Mouse (Mus musculus) left cerebral cortex, postnatal 4 days (tissue): ENCODE data around the gene Hagh. TPM values are rescaled to one million over a fixed set of nuclear protein-coding genes. Genes with fewer than 3 reads are reported as not detected.
A peak's percentile ranks its signal among the peaks of the same experiment; 100 is the strongest.

ENCODE experiments used
- DNase-seq: peaks from one replicate; pipeline ENCODE4 v3.0.0-alpha.2; 2022
- intact Hi-C: fragments of 180-260 bp; cut with DNase I; formaldehyde crosslinking; loops from one replicate; pipeline ENCODE4 v1.15.1; 2025
- total RNA-seq, 2 experiments: library from RNA; stranded (reverse); gene quantifications; 2 replicates each; pipeline ENCODE4 v1.2.3; 2021

The Hagh gene
- total RNA-seq, 2 experiments from 2014 or later = 48.0 to 50.0 TPM

DNA sequence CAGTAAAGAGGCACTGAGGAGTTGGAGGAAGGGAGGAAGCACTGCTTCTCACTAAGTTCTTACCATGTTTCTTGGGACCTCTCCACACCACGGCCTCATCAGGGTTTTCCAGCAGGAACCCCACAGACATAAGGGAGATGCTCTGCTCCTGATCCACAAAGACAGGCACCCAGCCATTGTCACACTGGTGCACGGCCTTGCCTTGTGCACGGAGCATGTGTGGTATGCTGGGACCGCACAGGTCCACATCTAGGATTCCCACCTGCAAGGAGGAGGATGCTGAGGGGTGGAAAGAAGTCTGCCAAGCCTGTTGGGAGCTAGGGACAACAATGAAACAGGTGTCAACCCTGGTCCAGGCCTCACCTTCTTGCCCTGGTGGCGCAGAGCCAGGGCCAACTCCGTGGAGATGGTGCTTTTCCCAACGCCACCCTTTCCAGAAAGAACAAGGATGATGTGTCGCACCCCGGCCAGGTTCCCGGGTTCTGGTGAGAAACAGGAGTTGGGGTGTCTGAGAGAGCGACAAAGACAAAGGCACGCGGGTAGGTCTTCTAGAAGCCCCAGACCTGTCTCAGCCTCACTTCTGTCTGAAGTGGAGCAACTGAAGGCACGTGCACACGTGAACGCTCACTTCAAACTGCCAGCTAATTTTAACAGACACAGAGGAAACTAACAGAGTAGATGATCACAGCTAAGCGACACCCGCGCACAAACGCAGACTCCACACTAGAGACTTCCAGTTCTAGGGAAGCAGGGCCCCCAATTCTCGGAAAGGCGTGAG lies 45.6 kb downstream of the Hagh start:
- DNase-seq = no peak
- intact Hi-C loops = no loop called here

DNA sequence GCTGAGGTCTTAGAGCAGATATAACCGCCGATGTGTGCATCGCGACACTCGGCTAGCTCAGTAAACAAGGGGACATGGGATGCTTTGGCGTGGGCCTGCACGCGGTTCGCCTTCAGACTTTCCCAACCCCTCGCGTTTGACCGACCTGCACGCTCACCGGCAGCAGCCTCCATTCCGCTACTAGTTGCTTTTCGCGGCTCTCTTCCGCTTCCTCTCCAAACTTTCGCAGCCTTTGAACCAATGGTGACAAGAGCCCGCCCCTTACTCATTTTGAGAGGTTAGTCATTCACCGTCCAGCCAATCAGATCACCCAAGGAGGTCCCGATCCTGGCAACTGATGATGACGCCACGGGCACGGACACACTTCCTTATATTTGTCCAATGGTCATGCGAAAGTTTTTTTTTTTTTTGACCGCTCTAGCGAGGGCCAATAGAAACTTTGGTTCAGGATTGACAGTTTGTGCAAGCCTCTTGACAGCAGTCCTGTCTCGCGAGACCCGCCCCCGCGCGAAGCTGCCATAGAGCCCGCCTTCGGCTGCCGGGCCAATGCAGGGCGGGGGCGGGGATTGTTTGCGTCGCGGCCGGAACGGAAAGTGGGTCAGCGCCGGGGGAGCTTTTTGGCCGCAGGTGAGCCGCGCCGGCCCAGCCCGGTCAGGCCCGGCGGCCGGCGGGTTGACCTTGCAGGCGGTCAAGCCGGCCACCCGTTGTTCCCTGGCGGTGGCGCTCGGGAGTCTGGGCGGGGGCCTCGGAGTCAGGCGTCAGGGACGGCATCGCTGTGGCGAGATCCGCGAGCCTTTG lies 46.4 kb downstream of the Hagh start, which contains the start of the genes Nubp2 and Spsb3:
TSS of gene Nubp2 (minus strand) at position 216 of the 798 bp plus-strand sequence.
TSS of gene Spsb3 (plus strand) at position 510 of the 798 bp plus-strand sequence.
- intact Hi-C loops = no loop called here
- peak; percentile 98 for DNase-seq

DNA sequence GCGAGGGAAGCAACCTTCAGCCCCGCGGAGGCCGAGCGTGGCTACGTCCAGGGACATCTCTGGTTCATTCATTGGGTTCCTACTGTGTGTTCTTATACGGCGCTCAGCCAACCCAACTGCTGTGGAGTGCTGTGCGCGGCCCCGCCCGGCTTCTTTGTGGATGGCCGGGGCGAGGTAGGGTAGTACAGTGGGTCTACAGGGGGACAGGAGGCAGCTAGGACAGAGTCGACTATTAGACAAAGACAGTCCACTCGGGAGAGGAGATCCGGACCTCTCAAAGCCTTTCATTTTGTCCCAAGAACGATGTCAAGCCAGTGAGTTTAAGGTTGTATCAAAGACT lies 47.0 kb downstream of the Hagh start:
- DNase-seq = no peak
- intact Hi-C loops = no loop called here

DNA sequence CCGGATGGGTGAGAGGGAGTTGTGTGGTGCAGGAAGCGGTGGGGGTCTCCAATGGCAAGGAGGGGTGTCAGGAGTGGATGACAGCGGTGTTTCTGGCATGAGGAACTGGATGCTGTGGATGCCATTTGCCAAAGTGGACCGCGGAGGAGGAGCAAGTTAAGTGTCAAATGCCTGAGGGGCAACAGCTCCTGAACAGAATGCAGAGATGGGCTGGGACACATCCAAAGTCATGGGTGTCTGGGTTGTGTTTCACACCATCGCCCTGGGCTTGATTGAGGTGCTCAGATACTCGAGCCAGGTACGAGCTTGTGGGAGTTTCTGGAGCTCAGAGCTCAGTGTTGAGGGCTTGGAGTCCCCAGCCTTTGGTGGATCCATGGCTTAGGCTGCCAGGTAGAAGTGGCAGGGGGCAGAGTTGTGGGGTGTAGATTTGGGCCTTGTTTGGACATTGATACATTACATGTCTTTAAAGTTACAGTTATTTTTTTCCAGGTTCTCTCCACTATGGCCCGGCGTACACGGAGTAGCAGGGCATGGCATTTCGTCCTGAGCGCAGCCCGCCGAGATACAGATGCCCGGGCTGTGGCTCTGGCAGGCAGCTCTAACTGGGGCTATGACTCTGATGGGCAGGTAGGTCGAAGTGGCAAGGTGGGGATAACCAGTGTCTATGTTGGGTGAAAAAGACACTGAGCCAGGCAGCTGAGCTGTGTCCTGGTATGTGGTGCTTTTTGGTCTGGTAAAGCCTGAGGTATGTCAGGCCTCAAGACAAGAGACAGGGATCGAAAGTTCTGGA lies 47.5 kb downstream of the Hagh start:
- DNase-seq = no peak
- intact Hi-C loops = no loop called here

DNA sequence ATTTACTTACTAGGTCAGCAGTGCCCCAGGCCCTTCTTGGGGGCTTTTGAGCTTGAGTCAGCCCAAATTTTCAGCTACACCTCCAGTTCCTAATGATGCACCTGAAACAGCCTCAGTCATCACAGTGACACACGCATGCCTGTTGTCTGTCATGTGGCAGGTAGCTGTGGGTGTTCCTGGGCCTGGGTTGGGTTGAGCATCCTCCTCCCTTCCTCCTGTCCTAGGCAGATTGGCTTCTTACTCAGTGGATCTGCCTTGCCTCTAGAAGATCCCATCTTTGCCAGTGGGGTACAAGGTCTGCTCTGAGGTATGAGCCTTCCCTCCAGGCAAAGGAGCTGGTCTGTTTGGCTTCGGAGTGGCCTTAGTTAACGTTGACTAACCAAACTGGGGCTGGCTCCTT lies 48.9 kb downstream of the Hagh start:
- no peak for DNase-seq
- intact Hi-C loops = no loop called here

DNA sequence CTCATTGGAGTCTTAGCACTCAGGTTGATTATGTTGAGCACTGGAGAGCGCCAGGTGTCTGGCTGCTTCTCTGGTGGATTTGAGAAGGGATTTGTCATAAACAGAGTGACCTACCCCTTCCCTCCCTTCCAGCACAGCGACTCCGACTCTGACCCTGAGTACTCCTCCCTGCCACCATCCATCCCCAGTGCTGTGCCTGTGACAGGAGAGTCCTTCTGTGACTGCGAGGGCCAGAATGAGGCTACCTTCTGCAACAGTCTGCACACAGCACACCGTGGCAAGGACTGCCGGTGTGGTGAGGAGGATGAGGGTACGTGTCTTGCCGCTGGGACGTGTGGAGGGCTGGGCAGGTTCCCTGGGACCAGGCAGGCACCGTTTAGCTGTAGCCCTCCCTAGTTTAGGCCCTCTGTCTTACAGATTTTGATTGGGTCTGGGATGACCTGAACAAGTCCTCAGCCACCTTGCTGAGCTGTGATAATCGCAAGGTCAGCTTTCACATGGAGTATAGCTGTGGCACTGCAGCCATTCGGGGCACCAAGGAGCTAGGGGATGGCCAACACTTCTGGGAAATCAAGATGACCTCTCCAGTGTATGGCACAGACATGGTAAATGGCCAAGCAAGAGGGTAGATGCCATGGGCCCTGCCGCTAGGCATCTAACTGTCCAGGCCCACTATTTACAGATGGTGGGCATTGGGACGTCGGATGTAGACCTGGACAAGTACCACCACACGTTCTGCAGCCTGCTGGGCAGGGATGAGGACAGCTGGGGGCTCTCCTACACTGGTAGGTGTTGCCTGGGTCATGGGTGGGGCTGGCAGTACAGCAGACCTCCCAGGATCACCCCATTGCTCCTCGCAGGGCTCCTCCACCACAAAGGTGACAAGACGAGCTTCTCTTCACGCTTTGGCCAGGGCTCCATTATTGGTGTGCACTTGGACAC lies 50.5 kb downstream of the Hagh start:
- intact Hi-C loops = no loop called here
- DNase-seq = no peak

DNA sequence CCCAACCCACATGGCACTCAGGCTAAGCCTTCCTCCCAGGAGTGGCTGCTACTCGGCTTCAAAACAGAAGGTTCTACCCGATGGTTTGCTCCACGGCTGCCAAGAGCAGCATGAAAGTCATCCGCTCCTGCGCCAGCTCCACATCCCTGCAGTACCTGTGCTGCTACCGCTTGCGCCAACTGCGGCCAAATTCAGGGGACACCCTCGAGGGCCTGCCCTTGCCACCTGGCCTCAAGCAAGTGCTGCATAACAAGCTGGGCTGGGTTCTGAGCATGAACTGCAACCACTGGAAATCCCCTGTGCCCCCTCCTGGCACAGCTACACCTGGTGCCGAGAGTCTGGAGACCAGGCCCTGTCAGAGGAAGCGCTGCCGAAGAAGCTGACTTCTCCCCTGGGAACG lies 51.4 kb downstream of the Hagh start:
- no peak for DNase-seq
- intact Hi-C loops = no loop called here

DNA sequence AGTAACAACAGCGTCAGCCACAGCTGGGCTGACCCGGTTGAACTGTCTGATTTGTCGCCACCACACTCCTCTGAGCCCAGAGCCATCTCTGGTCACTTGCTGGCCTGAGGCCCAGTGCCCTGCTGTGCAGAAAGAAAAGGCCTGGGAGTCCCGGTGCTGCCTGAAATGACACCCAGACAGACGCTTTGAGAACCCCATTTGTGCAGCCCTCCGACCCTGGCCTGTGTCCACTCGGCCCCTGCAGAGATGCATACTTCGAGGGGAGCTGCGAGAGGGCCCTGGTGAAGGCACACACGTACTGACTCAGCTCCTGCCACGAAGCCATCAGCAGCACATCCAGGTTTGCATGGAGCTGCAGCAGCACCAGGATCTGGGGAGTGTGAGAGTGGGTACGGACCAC lies 52.8 kb downstream of the Hagh start:
- no peak for DNase-seq
- intact Hi-C loops = no loop called here

DNA sequence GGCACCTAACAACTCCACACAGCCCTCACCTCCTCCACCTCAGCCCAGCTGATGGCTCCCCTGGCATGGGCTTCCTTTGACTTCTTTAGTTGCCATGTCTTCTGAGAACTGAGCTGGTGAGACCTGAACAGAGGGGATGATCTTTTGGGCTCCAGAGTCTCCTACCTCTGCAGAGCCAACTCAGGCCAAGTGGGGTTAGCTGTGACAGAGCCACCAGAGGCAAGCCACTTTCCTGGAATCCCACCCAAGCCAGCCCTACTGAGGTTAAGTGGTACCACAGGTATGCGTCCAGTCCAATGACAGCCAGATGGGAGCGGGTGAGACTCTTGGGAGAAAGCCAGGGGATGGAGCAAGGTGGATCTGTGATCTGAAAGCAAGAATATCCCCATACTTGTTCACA lies 53.3 kb downstream of the Hagh start:
- intact Hi-C loops = no loop called here
- DNase-seq = no peak

DNA sequence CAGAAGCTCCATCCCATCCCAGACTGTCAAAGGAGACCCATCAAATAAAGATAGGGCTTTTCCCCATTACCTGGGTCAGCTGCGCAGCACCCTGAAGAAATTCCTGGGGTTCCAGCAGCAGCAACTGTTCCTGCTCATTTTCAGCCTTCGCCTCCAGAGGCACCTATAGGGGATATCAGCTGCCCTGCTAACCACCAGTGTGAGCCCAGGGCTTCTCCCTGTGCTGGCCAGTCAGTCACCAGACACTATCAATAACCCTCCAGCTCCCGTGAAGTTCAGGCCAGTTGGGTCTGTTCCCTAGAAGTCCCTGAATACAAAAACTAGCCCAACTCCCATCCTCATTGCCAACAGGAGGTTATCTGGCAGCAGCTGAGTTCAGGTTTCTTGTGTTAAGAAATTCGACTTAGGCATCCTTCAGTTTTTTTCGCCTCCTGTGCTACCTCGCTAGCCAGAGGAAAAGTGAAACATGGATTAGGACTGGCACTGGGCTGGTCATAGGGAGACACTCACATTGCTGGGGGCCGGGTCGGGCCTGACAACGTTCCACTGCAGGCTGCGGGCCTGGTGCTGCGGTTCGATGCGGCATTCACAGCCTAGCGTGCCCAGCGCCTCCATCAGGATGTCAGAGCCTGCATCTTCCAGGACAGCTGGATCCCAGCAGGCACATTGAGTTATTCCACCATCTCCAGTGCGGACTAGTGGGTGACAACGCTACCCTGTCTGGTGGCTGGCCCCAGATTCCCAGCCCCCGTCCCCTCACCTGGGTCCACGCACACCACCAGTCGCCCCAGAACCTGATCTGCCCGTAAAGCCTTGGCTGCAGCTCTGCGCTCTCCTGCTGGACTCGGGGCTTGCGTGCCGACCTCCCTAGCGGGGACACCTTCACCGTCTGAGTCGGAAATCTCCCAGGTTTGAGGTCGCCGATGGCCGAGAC lies 54.4 kb downstream of the Hagh start:
- DNase-seq = no peak
- intact Hi-C loops = no loop called here

DNA sequence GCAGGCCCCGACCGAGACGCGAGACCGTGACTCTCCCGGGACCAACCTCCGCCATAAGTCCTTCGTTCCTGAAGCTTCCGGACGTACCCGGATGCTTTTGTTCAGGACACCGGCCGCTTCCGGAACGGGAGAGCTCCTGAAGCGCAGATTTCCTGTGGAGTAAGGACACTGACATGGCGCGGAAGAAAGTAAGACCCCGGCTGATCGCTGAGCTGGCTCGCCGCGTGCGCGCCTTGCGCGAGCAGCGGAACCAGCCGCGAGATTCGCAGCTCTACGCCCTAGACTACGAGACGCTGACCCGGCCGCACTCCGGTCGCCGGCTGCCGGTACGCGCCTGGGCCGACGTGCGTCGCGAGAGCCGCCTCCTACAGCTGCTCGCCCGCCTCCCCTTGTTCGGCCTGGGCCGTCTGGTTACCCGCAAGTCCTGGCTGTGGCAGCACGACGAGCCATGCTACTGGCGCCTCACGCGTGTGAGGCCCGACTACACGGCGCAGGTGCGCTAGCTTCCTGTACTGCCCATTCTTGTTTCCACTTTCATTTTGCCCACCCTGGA lies 55.1 kb downstream of the Hagh start, which contains the start of the genes Eme2 and Mrps34:
TSS of gene Eme2 (minus strand) at position 93 of the 553 bp plus-strand sequence.
TSS of gene Mrps34 (plus strand) at position 122 of the 553 bp plus-strand sequence.
- intact Hi-C loops = no loop called here
- peak; percentile 81 for DNase-seq

DNA sequence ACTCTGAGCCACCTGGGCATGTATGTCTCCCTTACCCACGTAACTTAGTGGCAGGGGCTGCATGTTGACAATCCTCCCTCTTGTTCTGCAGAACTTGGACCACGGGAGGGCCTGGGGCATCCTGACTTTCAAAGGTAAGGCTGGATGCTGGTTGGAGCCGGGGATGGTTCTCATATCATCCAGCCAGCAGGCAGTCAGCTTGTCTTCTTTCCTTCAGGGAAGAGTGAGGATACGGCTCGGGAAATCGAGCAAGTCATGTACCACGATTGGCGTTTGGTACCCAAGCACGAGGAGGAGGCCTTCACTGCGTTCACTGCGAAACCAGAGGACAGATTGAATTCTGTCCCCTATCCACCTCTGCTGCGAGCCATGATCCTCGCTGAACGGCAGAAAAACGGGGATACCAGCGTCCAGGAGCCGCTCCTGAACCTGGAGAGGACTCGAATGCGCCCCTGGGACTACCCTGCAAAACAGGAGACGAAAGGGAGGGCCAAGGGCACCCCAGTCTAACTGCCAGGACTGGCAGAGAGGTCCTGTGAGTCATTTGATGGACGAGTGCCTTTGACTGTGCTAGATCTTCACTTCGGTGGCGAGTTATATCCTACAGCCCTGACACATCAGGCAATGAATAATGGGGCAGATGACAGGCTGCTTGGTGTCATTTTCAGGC lies 55.8 kb downstream of the Hagh start:
- intact Hi-C loops = no loop called here
- no peak for DNase-seq

DNA sequence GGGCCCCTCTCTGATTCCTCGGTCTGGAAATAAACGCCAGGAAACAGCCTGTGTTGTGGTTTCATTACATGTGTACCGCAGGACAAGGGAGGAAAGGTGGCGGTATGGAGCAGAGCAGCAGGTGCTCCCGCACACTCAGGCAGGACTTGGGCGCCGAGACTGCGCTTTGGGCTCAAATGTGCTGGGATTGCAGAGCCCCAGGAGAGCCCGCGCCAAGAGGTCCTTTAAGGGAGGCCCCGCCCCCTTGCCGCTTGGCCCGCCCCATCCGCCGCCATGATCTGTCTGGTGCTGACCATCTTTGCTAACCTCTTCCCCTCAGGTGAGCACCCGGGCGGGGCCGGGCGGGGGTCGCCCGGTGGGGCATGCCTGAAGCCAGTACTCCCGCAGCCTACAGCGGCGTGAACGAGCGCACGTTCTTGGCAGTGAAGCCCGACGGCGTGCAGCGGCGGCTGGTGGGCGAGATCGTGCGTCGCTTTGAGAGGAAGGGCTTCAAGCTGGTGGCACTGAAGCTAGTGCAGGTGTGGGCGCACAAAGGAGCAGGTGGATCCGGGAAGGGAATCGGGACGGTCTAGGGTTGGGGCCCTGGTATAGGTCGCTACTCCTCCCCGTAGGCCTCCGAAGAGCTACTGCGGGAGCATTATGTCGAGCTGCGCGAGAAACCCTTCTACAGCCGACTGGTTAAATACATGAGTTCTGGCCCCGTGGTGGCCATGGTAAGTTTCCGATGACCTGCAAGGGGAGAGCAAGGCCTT lies 56.5 kb downstream of the Hagh start, which contains the start of gene Nme3:
TSS of gene Nme3 (plus strand) at position 260 of the 752 bp plus-strand sequence.
- intact Hi-C loops = no loop called here
- peak; percentile 75 for DNase-seq

DNA sequence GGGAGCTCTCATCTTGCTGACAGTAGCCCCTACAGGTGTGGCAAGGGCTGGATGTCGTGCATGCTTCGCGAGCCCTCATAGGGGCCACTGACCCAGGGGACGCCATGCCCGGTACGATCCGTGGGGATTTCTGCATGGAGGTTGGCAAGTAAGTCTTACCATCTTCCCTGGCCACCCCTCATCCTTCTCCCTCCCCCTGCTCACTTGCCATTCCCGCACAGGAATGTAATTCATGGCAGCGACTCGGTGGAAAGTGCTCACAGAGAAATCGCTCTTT lies 57.0 kb downstream of the Hagh start:
- intact Hi-C loops = no loop called here
- no peak for DNase-seq

DNA sequence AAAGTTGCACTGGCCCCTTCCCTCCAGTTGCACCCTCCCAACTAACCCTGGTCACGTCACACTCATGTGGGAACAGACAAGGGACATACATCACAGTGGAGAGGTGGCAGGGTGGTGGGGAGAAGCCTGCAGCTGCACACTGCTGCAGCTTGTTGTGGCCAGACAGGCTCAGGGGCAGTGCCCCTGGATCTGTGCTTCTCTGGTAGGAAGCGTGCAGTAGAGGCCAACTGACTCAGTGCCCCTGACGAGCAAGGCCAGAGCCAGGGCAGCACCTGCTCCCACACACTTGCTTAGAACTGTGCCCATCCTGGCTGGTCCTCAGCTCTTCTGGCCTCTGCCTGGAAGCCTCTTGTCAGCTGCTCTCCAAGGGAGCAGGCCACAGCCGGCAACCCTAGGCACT lies 57.7 kb downstream of the Hagh start:
- no peak for DNase-seq
- intact Hi-C loops = no loop called here

DNA sequence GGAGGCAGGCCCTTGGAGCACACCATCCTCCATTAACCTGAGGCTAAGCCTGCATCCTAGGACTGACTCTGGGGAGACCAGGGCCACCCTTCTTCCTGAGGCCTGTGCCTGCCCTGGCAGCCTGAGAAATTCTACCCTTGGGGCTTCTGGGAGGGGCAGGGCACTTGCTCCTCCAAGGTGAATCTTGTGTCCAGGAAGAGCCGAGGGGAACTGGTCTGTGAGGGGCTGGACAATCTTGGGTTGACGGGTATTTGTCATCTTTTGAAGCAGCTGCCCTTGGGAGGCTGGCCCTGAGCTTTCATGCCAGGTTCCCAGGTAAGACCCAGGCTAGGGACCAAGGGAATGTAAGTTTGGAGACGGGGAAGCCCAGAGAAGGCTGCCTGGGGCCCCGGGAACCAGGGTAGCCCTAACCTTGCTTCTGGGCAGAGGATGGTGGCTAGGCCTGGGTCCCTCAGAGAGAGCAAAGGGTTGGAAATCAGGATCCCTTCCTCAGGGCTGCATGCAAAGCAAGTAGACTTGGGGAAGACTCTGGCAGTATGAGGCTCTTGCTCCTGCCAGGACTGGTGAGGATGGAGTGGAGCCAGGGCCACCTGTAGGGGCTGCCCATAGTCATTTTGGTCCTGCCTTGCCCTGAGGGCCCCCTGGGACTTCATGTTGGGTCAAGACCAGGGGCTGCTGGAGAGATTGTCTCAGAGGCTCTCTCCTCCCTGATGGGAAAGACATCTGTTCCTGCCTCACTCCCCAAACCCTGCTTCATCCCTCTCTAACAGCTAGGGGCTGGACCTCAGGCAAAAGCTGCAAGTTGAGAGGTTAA lies 58.3 kb downstream of the Hagh start:
- DNase-seq = no peak
- intact Hi-C loops = no loop called here

DNA sequence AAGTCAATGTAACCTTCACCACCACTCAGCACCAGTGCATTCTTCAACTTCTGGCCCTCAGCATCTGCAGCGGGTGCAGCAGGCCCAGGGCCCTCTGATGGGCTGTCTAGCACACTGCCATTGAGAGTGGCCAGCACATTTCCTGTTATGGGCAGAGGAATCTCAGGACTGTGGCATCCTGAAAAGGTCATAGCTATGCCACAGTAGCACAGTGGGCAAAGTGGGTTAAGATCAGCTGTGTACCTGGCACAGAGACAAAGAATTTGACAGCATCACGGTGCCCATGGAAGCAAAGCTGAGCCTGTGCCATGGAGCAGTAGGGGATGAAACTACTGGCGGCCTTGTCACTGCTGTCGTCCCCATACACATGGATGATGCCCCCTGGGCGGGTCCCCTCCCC lies 59.2 kb downstream of the Hagh start:
- intact Hi-C loops = no loop called here

More for the DNA sequence above, 59.2 kb downstream of the Hagh start:
- DNase-seq = no peak
